Mouse (Mus musculus) CD8-positive naive resting alpha-beta T cell, adult 2 months (primary cell): ENCODE results near the gene Zbtb20.

Source experiments
- DNase-seq, 2 experiments: peaks; one replicate each; pipeline ENCODE4 v3.0.0; 2022; ENCODE audit warnings: low read depth in 2 of 2, low spot score in 2 of 2

Gene Zbtb20

DNA sequence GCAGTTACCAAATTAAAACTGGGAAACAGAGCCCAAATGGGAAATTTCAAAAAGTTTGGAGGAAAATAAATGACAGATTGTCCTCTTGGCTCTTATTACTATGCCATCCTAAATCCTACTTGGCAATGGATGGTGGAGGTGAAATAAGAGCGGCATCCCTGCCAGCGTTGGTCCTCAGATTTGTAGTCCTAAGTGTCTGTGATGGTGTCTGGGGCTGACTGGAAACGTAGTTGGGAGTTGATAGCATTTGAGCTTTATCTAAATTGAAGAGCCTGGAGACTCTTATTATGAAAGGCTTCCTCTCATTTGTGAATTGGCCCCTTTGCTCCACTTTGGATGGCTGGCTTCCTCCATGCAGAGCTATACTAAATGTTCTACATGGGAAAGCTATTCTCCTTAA is 483.9 kb downstream of the Zbtb20 start:
- no peak for DNase-seq

DNA sequence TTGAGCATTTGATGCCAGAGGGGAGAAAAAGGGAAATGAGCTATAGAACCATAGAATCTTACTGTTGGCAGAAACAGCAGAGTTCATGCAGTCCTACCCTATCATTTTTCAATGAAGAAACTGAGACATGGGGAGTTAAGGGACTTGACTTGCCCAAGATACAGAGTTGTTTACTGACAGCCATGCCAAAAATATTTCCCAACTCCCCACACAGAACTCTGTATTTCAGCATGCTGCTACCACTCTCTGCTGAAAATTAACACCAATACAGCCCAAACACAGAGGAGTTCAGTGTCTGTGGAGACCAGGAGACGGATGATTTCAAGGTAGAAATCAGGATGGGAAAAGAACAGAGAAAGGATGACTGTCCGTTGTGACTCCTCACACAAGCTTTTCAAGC is 484.4 kb downstream of the Zbtb20 start:
- no peak for DNase-seq

DNA sequence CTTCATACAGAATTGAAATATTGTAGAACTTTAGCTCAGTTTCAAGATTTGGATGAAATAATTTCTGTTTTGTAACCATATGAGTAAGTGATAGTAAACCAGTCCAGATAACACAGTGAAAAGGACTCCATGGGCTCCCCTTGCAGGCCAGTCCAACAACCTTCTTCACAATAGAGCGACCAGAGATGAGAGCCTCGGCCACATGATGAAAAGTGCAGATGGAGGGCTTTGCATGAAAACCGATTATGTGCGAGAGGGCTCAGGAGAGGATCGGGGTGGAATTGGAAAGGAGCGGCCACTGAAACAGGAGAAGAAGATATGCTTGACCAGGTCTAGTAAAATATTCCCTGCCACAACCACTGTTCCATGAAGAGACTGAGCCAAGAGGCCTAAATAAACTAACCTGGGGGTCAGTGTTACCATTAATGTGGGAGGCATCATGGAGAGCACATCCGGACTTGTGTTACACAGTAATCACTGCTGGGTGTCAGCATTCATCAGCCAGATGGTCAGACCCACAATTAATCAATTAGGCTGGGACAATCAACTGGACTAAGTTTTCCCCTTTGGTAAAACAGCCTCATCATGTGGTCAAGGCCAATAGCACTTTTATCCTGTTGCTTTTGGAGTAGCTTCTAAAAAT is 485.3 kb downstream of the Zbtb20 start:
- no peak for DNase-seq

DNA sequence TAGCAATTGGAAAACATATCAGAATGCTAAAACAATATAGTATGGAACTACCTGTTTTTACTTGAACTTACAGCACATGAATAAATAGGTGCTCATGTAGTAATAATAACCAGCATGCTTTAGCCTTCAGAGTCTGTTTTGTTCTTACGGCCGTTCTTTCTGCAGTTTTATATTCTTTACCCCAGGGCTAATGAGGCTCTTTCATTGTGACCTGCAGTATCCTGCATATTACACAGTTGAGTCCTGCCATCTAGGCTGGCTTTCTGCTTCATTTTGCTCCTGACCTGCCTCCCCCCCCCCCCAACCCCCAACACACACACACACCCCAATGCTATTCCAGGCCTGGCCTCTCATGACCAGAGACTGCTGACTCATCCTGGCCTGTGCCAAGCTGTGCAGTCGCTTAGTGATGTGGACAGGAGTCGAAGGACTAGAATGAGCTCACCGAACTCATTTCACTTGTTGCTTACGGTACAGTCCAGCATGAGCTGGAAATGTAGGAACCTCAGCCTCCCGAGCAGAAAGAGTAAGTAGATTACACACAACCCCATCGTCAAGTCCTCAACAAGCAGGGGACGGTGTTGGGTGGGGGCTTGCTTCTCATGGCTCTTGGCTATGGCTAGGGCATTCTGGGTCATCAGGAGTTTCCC is 487.1 kb downstream of the Zbtb20 start:
- no peak for DNase-seq

DNA sequence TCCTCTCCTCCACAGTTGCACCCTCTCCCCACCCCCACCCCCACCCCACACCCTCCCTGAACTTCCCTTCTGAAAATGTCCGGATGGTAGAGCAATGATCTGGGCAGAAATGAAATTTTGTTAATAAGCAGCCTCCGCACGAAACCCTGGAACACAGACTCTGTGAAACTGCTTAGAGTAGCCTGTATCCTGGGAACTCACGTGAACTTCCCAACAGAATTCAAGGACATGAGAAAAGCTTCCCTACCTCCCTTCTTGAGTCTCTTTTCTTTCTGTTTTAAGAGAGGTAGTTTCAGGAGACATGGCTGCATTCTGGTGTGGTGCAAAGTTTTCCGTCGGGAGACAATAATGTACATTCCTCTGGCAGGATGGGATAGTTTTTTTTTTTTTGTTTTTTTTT is 487.6 kb downstream of the Zbtb20 start:
- no peak for DNase-seq

DNA sequence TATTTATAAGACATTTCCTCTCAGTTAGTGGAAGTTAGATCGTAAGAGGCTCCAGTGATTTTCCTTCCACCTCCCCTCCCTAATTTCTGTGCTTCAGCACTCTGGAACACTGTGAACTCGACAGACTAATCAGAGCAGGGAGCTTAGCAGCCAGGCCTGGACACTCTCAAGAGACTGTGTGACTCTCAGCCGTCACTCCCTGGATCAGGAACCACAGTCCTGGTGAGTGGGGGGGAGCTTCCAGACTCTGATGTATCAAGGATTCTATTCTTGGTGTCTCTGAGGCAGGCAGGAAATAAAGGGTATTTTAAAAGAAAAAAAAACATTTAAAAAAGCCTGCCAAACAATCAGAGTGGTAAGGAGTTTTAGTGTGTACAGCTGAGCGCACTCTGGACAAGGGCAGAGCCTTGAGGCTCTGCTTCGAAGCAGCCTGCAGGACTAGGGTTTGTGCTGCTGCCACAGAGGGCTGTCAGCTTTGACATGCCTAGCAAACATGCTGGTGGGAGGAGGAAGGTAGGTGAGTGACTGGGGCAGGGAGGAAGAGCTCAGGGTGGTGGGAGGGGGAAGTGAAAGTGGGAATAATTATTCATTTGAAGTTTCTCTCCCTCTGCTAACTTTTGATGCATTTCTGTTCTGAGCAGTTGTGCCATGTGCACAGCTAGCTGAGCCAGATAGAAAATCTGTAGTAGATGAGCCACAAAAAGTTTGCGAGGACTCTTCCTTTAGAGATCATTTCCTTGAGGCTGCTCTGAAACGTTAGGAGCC is 488.3 kb downstream of the Zbtb20 start:
- DNase-seq = no peak

DNA sequence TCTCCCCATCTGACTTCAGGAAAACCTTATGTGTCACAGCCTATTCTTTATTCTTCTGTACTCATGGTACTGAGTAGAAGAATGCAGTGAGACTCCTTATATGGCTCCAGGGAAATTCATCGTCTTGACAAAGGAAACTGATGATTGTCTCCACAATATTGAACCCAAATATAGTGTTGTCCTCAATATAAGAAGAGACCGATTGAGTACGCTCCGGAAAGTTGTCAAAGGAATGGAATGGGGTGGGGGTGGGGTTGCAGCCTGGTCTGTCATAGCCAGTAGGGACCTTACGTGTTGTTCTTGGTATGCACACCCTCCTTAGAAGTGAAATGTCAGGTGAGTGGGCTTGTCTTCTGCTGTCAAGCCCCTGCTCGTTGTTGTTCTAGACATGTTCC is 488.8 kb downstream of the Zbtb20 start:
- DNase-seq = no peak

DNA sequence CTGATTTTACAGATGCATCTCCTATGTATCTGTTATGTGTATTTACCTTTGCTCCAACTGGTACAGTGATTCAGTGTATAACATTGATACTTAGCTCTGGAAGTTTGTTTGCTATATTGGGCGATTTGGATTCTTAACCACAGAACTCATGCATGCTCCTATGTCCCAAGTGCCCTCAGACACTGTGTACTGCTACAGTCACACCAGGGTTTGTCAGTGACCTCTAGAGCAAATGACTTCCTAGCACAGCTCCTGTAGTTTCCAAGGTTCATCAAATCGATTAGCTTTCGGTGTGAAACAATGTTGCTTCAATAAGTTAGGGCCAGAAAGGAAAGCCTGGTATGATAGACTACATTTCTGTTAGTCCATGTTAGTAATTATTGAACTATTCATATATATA is 489.6 kb downstream of the Zbtb20 start:
- DNase-seq = no peak

DNA sequence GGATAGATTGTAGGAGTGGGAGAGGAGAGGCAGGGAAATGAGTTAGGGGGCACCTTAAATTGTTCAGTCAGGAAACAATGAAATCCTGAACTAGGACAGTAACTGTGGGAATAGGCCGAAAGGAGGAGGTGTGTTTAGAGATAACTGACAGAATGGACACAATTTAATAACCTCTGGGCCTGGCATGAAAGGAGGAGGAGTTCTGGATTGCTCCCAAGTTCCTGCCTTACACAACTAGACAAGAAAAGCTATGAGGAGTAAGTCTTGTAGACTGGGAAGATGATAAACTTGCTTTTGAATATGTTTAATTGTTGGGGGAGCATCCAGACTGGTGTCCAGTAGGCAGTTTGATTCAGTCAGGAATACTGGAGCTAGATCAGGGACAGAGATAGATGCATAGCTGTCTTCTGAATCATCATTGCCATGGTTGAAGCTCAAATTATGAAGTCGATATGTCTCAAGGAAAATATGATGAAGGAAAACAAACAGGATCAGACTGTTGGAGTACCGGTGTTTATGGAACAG is 494.9 kb downstream of the Zbtb20 start:
- DNase-seq = no peak

DNA sequence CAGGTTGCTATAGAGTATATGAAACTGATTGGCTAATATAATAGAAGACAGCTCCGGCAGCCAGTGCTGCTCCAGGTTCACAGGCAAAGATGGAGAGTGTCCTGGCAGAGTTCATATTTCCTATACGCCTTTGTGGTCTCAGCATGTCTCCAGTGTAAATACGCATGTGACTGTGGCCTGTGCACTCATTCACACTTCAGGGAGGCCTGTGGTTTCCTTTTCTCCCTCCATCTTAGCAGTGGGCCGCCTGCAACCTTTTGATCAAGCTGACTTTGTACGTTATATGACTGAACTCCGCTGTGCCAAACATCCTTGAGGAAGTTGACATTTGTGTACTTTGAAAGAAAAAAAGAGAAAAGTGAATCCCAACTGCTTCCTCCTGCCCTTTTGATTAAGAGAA is 501.1 kb downstream of the Zbtb20 start:
- peak; percentile 7 to 20 for DNase-seq

DNA sequence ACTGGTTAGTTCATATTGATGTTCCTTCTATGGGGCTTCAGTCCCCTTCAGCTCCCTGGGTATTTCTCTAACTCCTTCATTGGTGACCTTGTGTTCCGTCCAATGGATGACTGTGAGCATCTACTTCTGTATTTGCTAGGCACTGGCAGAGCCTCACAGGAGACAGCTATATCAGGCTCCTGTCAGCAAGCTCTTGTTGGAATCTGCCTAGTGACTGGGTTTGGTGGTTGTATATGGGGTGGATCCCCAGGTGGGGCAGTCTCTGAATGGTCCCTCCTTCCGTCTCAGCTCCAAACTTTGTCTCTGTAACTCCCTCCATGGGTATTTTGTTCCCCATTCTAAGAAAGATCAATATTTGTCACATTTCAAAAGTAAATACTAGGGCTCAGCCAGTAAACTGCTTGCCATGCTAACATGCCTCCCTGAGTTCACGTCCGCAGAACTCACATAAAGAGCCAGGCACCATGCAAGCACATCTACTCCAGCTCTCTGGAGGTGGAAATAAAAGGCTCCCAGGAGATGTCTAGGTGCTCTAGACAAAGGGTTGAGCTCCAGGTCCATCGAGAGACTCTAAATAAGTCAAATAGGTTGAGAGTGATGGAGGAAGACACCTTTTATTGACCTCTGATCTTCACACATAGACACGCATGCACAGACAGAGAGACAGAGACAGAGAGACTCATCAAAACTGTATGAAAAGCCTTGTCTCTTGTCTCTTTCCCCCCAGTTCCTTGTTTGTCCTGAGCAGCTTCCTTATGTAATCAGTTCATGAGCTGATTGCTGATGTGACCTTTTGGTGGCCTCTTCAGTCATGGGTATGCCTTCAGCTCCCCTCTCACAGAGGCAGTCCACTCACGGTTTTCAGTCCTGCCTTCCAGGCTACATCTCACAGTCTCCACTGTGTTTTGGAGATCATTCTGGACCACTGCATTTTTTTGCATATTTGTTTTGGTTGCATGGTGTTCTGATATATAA is 504.0 kb downstream of the Zbtb20 start:
- no peak for DNase-seq

DNA sequence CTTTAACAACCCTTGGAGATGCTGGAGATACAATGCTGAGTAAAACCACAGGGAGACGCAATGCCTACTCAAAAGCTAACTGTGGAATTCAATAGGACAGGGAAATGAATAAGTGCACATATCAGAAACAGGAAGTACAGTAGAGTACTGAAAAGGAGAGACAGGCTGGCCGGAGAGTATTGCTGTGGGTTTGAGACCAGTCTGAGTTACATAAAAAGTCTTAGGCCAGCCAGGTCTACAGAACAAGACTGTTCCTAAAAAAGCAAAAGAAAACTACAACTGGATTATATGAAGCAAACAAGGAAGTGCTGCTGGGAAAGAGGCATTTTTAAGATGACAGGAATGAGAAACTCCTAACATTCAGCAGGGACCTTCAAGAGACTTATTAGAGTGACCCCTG is 505.5 kb downstream of the Zbtb20 start:
- DNase-seq = no peak

DNA sequence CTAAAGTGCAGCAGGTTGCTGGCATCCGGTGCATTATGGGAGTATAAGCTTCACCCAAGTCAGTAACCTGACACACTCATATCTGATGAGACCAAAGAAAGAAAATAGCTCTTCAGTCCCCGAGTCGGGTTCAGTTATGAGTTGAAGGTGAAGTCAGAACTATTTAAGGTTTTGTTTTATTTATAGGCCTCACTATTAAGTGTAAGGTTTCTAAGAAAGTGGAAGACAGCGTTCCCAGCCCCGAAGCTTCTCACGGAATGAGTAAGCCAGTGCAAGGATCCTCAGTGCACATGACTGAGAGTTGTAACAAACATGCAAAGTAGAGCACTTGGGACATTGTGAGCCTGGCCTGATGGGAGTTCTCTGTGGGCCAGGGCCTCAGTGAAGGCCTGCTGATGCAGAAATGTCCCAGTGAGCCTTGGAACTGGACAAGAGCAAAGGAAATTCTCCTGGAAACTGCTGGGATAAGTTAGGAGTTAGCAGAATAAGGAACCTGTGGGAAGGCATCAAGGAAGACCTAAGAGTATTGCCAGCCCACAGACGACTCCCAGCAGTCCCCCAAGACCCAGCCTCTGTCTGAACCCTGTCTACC is 507.6 kb downstream of the Zbtb20 start:
- no peak for DNase-seq

DNA sequence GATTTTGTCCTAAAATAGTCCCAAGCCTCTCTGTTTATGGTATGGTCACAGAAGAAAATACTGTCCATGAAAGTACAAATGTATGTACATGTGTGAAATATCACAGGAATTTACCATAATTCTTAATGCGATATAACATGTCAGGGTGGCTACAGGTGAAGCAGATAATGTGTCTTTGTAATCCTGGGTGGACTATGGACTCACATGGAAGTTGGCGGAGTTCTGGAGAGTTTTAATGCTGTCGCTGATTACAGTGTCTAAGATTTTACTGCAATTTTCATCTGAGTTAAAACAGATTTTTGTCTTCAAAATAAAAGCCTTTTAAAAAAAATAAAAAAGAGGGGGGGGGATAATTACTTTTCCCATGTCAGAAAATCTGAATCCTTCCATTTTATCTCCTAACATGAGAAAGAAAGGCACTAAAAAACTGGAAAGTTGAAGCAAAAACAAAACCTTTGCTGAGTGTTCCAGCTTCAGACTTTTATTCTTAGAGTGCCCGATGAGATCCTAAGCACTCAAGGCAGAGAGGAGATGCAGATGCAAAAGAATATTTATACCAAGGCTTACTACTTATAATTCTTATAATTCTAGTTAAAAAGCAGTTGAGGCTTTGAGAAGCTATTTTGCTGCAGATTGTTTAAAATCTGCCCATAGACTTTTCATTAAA is 509.4 kb downstream of the Zbtb20 start:
- no peak for DNase-seq

DNA sequence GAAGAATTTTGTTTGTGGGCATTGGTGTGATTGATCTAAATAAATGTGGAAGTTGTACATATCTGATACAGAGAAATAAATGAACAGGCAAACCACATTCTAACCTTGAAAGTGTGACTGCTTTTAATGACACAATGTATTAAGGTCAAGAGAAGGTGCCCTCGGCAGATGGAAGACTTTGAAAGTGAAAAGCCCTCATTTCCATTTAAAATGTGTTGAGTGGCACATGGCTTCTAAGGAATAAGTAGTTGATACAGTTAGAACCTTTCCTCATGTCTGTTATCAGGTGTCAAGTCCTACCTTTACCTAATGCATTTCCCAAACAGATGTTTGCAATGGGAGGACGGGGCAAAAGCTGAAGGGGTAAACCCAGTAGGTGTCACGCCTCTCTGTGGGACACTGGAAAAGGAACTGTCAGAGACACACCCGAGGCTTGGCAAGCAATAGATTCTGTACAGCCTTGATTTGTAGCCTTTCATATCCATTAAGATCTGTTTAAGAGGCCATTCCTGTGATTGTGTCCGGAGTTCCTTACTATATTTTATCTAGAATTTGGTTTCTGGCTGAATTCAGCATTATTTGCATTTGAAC is 510.0 kb downstream of the Zbtb20 start:
- no peak for DNase-seq

DNA sequence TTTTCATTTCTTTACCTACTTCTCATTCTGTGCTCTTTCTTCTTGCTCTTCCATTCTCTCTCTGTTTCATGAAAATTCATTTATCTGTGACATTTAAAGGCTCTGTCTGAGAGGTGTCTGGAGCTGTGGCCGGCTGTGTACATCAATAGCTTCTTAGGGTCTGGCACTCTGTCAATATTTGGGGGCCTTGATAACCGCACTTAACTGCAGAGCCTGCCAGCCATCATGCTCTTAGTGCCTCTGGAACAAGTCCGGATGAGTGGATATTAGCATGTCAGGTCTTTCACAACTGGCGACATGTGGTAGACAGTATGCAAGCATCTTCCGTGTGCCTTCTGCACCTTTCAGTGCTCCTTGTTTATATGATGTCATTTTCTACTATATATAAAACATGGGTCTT is 510.7 kb downstream of the Zbtb20 start:
- DNase-seq = no peak

DNA sequence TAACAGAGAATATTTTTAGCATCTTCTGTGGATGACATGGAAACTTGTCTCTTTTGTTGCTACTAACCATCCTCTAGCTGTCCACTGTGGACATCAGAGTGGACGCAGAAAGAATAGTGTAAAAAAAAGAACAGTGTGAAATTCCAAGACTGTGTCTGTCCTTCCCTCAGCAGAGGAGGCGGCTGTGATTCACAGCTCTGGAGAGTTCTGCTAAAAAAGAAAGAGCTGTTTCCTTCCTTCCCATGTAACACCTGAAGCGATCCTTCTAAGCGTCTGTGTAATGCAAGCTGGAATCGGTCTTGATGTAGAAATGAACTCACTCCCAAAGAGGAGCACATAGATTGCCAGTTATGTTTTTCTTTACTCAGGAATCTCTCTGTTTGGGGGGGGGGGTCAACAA is 512.7 kb downstream of the Zbtb20 start:
- DNase-seq = no peak

DNA sequence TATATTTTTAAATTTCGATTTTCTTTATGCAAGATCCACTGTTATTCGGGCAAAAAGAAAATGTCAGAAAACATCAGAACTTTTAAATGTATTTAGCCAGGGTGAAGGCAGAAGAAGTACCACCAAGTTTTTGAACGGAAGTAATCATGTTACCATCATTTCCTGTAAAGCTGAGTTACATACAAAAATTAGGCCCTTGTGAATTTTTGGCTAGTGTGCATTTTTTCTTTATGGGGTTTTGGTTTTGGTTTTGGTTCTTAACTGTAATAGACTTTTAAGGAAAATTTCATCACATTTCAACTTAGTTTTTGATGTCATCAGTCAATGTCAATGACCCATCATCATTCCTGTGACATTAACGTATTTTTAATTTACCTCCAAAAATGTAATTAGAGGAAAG is 514.7 kb downstream of the Zbtb20 start:
- DNase-seq = no peak

DNA sequence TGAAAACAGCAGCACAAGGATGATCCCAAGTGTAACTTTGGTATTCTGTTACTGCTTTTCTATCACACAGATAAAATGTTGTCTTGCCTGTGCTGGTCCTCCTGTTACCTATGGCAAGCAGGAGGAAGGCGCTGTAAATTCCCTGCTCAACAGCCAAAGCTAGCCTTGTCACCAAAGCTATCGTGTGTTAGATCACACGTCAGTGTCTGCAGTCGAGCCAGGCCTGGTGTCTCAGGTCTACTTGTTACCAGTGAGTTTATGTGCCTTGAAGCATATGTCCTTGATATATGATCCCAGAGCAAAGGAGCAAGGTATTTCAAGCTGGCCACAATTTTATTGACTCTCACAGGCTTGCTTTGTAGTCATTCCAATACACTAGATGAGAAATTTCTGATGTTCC is 517.7 kb downstream of the Zbtb20 start:
- DNase-seq = no peak
